Mouse (Mus musculus) embryonic fibroblast, embryonic 13.5 days (primary cell): ENCODE measurements around the gene Asap2.

Experiments used
- CTCF ChIP-seq: IDR thresholded peaks from 2 replicates; pipeline ENCODE4 v1.5.1; 2011; ENCODE audit warnings: mild to moderate bottlenecking, control low read depth, low read length, moderate library complexity, borderline replicate concordance; ENCODE audit not compliant: insufficient read depth
- POLR2A ChIP-seq: IDR thresholded peaks from 2 replicates; pipeline ENCODE4 v1.6.1; 2011; ENCODE audit warnings: low read depth, mild to moderate bottlenecking, control low read depth, low read length, moderate library complexity

GRCm38 (mm10) chr12:21316869-21317265 is 326.6 kb downstream of the Asap2 start:
- TF ChIP-seq CTCF (no peak), POLR2A (no peak; the same call in 1 of the 2 replicates)
